Mouse (Mus musculus) forebrain, embryonic 16.5 days (tissue): ENCODE data around the gene Sema6b. TPM values are rescaled to one million over a fixed set of nuclear protein-coding genes. Genes with fewer than 3 reads are reported as not detected.
A peak's percentile ranks its signal among the peaks of the same experiment; 100 is the strongest.

Experiments
- ATAC-seq: fragments of 200-750 bp; cut with Nextera tagmentation; 2 replicates; pipeline ENCODE4 v1.8.0; 2017; ENCODE audit warnings: mild to moderate bottlenecking, moderate library complexity
- H3K27ac ChIP-seq: fragments of 300-500 bp; sonication (generic); 2 replicates; pipeline ENCODE4 v1.5.1; 2014; ENCODE audit warnings: low read length, control low read depth
- H3K27me3 ChIP-seq: fragments of 300-500 bp; sonication (generic); replicated peaks from 2 replicates; pipeline ENCODE4 v1.6.1; 2014; ENCODE audit warnings: low read length; ENCODE audit not compliant: control insufficient read depth, insufficient read depth
- H3K36me3 ChIP-seq: fragments of 300-500 bp; sonication (generic); 2 replicates; pipeline ENCODE4 v1.6.1; 2014; ENCODE audit not compliant: control insufficient read depth, insufficient read depth
- H3K4me1 ChIP-seq: fragments of 300-500 bp; sonication (generic); replicated peaks from 2 replicates; pipeline ENCODE4 v1.6.1; 2014; ENCODE audit warnings: low read length; ENCODE audit not compliant: control insufficient read depth, insufficient read depth
- H3K4me2 ChIP-seq: fragments of 300-500 bp; sonication (generic); 2 replicates; pipeline ENCODE4 v1.6.1; 2014; ENCODE audit warnings: mild to moderate bottlenecking, low read length, control low read depth
- H3K4me3 ChIP-seq: fragments of 300-500 bp; sonication (generic); replicated peaks from 2 replicates; pipeline ENCODE4 v1.5.1; 2014; ENCODE audit warnings: mild to moderate bottlenecking, low read length, control low read depth
- H3K9ac ChIP-seq: fragments of 300-500 bp; sonication (generic); replicated peaks from 2 replicates; pipeline ENCODE4 v1.6.1; 2014; ENCODE audit warnings: low read depth, low read length, control low read depth
- H3K9me3 ChIP-seq: fragments of 300-500 bp; sonication (generic); 2 replicates; pipeline ENCODE4 v1.6.1; 2016; ENCODE audit warnings: low read length; ENCODE audit not compliant: control insufficient read depth
- WGBS: fragments of 180-500 bp; shearing (Covaris S2); extraction: QIAGEN DNeasy Blood & Tissue Kit; methylation state at CpG from one replicate; pipeline ENCODE4 v1.1.7; 2014; 5-methylcytosine and 5-hydroxymethylcytosine counted together
- polyA plus RNA-seq: library from polyadenylated mRNA; unstranded; fragments of >200 nt; fragmentation: Nextera tagmentation; extraction: Ambion mirVana; gene quantifications from 2 replicates; pipeline ENCODE4 v1.2.1, GENCODE M21; 2015

Gene Sema6b
- polyA plus RNA-seq = 10.1 and 10.7 TPM in 2 replicates

- ATAC-seq = peak; percentile 47
- peak within 1 kb of the TSS; percentile 60 for H3K27ac ChIP-seq
- peak within 1 kb of the TSS; percentile 60 for H3K4me2 ChIP-seq
- H3K4me3 ChIP-seq = peak within 1 kb of the TSS; percentile 89
- H3K36me3 ChIP-seq = no peaks in the 10 kb centered on the region
- WGBS = under 1% methylated on average over 74 of the region's 79 CpGs
- peak within 1 kb of the TSS; percentile 85 for H3K9ac ChIP-seq
- H3K4me1 ChIP-seq = peaks cover 30% of the 10 kb centered on the region
- H3K9me3 ChIP-seq = no peaks in the 10 kb centered on the region
- peaks cover 6% of the 10 kb centered on the region for H3K27me3 ChIP-seq
These were observed at the start of gene Sema6b for GRCm38 (mm10) chr17:56139858-56140595. Gene Sema6b, minus strand, starts transcription at chr17:56140343.

GRCm38 (mm10) chr17:56185281-56186141 lies 45.4 kb upstream of the Sema6b start:
- Histone ChIP-seq H3K9ac (no peak overlapping the region), H3K27ac (no peak overlapping the region), H3K36me3 (peaks cover 18% of the 10 kb centered on the region), H3K27me3 (no peaks in the 10 kb centered on the region), H3K4me3 (no peak overlapping the region), H3K4me1 (peaks cover 8% of the 10 kb centered on the region), H3K9me3 (no peaks in the 10 kb centered on the region), H3K4me2 (no peak overlapping the region)
- WGBS = 41% methylated on average over 11 of the region's 11 CpGs
- ATAC-seq = no peak

DNA sequence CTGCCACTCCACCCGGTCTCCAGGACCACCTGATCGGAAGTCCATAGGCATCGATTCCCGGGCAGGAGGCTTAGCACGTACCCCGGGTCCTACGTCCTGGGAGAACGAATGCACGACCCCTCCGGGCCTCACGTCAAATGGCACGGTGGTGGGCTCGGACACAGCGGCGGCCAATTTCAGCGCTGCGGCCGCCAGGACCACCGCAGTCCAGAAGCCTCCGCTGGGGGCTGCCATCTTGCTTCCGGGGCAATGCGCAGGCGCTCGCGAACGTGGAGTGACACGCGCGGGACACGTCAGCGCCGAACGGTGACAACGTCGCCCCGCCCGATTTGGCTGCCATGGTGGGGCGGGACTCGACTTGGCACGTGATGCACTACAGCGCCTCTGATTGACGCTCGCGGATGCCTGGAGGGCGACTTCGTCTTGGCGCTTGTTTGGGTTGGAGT lies 43.5 kb upstream of the Sema6b start, which contains the start of gene Mydgf:
TSS of gene Mydgf (minus strand) at position 263 of the 446 bp plus-strand sequence.
- Histone ChIP-seq H3K4me3 (peak within 1 kb of the TSS; percentile 92), H3K4me1 (peaks cover 8% of the 10 kb centered on the region), H3K4me2 (peak within 1 kb of the TSS; percentile 97), H3K9me3 (no peaks in the 10 kb centered on the region), H3K27ac (peak within 1 kb of the TSS; percentile 68), H3K9ac (peak within 1 kb of the TSS; percentile 82), H3K36me3 (peaks cover 17% of the 10 kb centered on the region), H3K27me3 (no peaks in the 10 kb centered on the region)
- WGBS = under 1% methylated on average over 47 of the region's 47 CpGs
- peak; percentile 97 for ATAC-seq

DNA sequence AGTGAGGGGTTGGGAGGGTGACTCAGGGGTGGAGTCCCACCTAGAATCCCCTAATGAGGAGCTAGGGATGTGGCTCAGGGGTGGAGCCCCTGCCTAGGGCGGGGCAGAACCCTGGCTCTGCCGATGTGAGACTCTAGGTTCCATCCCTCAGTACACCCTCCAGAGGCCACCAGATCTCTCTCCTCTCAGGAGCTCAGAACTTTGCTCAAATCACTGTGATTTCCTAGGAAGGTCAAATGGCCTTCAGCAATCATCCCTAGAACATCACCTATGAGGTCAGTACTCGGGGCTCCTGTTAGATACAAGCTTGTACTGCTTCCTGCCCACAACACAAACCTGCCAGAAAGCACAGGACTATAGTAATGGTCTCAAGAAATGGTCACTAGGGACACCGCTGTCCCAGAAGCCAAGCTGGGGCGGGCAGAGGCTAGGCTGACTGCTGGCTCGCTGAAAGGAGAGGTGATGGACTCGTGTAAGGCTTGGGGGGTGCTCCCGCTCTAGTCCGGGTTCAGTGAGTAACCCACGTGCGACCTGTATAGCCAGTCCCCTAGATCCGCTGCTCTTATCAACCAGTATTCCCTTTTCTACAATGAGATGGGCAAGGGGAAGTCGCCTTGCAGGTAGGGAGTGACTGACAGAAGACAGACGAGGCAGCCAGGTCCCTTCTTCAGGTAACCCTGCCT lies 43.0 kb upstream of the Sema6b start:
- Histone ChIP-seq H3K4me3 (peak overlapping the region; percentile 92), H3K36me3 (peaks cover 15% of the 10 kb centered on the region)

GRCm38 (mm10) chr17:56175416-56175815 lies 35.3 kb upstream of the Sema6b start:
- Histone ChIP-seq H3K36me3 (peaks cover 23% of the 10 kb centered on the region), H3K9ac (no peak overlapping the region), H3K27me3 (no peaks in the 10 kb centered on the region)

More for the DNA sequence above, 43.0 kb upstream of the Sema6b start:
- ATAC-seq = peak; percentile 21
- Histone ChIP-seq H3K9me3 (no peaks in the 10 kb centered on the region), H3K27me3 (no peaks in the 10 kb centered on the region), H3K4me2 (peak overlapping the region; percentile 97), H3K27ac (peak overlapping the region; percentile 68), H3K9ac (peak overlapping the region; percentile 82), H3K4me1 (peaks cover 8% of the 10 kb centered on the region)
- WGBS = 1% methylated on average over 14 of the region's 14 CpGs

GRCm38 (mm10) chr17:56173401-56174046 lies 33.4 kb upstream of the Sema6b start:
- Histone ChIP-seq H3K9ac (no peak overlapping the region), H3K27ac (no peak overlapping the region), H3K4me1 (0 out of 2 replicates have a peak, but pooled peaks cover 5% of the 10 kb centered on the region), H3K36me3 (peaks cover 16% of the 10 kb centered on the region), H3K4me2 (no peak overlapping the region), H3K4me3 (no peak overlapping the region), H3K27me3 (no peaks in the 10 kb centered on the region), H3K9me3 (no peaks in the 10 kb centered on the region)
- WGBS = 64% methylated on average over 10 of the region's 10 CpGs
- ATAC-seq = no peak

More at GRCm38 (mm10) chr17:56175416-56175815, 35.3 kb upstream of the Sema6b start:
- H3K27ac ChIP-seq = no peak overlapping the region
- no peak overlapping the region for H3K4me2 ChIP-seq
- no peak for ATAC-seq
- 94% methylated on average over 3 of the region's 3 CpGs for WGBS
- H3K9me3 ChIP-seq = no peaks in the 10 kb centered on the region
- 0 out of 2 replicates have a peak, but pooled peaks cover 5% of the 10 kb centered on the region for H3K4me1 ChIP-seq
- H3K4me3 ChIP-seq = no peak overlapping the region

DNA sequence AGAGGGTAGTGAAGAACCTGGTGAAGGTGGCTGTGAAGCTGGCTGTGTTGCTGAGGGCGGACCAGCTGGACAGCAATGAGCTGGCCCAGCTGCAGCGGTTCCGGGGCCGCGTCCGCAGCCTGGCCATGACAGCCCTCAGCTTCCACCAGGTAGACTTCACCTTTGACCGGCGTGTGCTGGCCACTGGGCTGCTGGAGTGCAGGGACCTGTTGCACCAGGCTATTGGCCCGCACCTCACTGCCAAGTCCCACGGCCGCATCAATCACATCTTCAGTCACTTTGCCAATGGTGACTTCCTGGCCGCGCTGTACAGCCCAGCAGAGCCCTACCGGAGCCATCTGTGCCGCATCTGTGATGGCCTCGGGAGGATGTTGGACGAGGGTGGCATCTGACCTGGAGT lies 31.7 kb upstream of the Sema6b start:
- no peaks in the 10 kb centered on the region for H3K9me3 ChIP-seq
- H3K27ac ChIP-seq = no peak overlapping the region
- WGBS = 95% methylated on average over 17 of the region's 17 CpGs
- ATAC-seq = no peak
- no peak overlapping the region for H3K4me2 ChIP-seq
- 0 out of 2 replicates have a peak, but pooled peaks cover 5% of the 10 kb centered on the region for H3K4me1 ChIP-seq
- no peaks in the 10 kb centered on the region for H3K27me3 ChIP-seq
- peaks cover 6% of the 10 kb centered on the region; the same call in 1 of the 2 replicates for H3K36me3 ChIP-seq
- H3K9ac ChIP-seq = no peak overlapping the region
- no peak overlapping the region for H3K4me3 ChIP-seq

DNA sequence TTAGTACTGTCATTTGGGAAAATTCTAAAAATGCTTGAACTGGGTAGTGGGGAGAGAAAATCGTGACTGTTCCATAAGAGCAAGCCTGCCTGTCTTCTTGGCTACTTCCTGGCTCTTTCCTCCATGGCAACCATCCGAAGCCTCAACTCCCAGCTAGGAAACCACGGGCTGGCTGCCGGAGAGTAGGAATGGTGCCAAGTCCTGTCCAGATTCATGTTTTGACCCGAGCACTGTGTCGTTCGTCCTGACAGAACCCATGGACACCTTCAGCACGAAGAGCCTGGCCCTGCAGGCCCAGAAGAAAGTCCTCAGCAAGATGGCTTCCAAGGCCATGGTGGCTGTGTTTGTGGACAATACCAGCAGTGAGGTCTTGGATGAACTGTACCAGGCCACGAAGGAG lies 31.3 kb upstream of the Sema6b start:
- no peaks in the 10 kb centered on the region for H3K27me3 ChIP-seq
- H3K4me2 ChIP-seq = no peak overlapping the region
- H3K9me3 ChIP-seq = no peaks in the 10 kb centered on the region
- ATAC-seq = no peak
- no peak overlapping the region for H3K4me3 ChIP-seq
- WGBS = 80% methylated on average over 9 of the region's 9 CpGs
- H3K36me3 ChIP-seq = 0 out of 2 replicates have a peak, but pooled peaks cover 4% of the 10 kb centered on the region
- 0 out of 2 replicates have a peak, but pooled peaks cover 5% of the 10 kb centered on the region for H3K4me1 ChIP-seq
- H3K27ac ChIP-seq = no peak overlapping the region
- H3K9ac ChIP-seq = no peak overlapping the region
